Mouse (Mus musculus) lung, adult 2 months (tissue): ENCODE measurements around the gene Tead1. TPM values are rescaled to one million over a fixed set of nuclear protein-coding genes. Genes with fewer than 3 reads are reported as not detected.
A peak's percentile ranks its signal among the peaks of the same experiment; 100 is the strongest.

ENCODE experiments used
- DNase-seq: peaks from one replicate; pipeline ENCODE4 v3.0.0; 2022
- H3K4me1 ChIP-seq: fragments of 200-500 bp; 2 replicates; pipeline ENCODE4 v1.6.1; 2011; ENCODE audit warnings: low read length; ENCODE audit not compliant: control insufficient read depth, insufficient read depth
- H3K4me3 ChIP-seq: fragments of 200-500 bp; replicated peaks from 2 replicates; pipeline ENCODE3; 2011; ENCODE audit warnings: low read depth, mild to moderate bottlenecking, control low read depth, low read length; ENCODE audit errors: extremely low read depth
- CTCF ChIP-seq: fragments of 200-500 bp; IDR thresholded peaks from 2 replicates; pipeline ENCODE4 v1.5.1; 2011; ENCODE audit warnings: mild to moderate bottlenecking, low read length, control low read depth; ENCODE audit not compliant: insufficient read depth
- POLR2A ChIP-seq: fragments of 200-500 bp; IDR thresholded peaks from 2 replicates; pipeline ENCODE4 v1.6.1; 2011; ENCODE audit warnings: low read depth, mild to moderate bottlenecking, control low read depth, low read length, borderline replicate concordance; ENCODE audit errors: extremely low read depth
- WGBS: fragments of 180-500 bp; shearing (Covaris S2); methylation state at CpG from one replicate; pipeline ENCODE4 v1.1.7; 2018; 5-methylcytosine and 5-hydroxymethylcytosine counted together
- polyA plus RNA-seq: library from polyadenylated mRNA; depleted of rRNA; stranded (reverse); fragments of >200 nt; gene quantifications from 2 replicates; pipeline ENCODE4 v1.2.3, GENCODE M21; 2012

Tead1 gene
- polyA plus RNA-seq, 1 experiment: 45.9 TPM

- WGBS: 37% methylated on average over 23 of the region's 23 CpGs
Observed at GRCm38 (mm10) chr7:112684626-112685561, 5.8 kb downstream of the Tead1 start.

GRCm38 (mm10) chr7:112685993-112686392 is 6.9 kb downstream of the Tead1 start:
- Histone ChIP-seq H3K4me1 (peaks cover 3% of the 10 kb centered on the region), H3K4me3 (no peak overlapping the region)
- TF ChIP-seq CTCF (no peak), POLR2A (no peak)
- DNase-seq: no peak
- 78% methylated on average over 3 of the region's 3 CpGs for WGBS

More at GRCm38 (mm10) chr7:112684626-112685561, 5.8 kb downstream of the Tead1 start:
- DNase-seq: no peak
- peaks cover 3% of the 10 kb centered on the region for H3K4me1 ChIP-seq
- H3K4me3 ChIP-seq: no peak overlapping the region
- TF ChIP-seq CTCF: no peak
- TF ChIP-seq POLR2A: no peak

- no peak for DNase-seq
- Histone ChIP-seq H3K4me1 (peaks cover 3% of the 10 kb centered on the region), H3K4me3 (no peak overlapping the region)
- 73% methylated on average over 10 of the region's 10 CpGs for WGBS
- TF ChIP-seq CTCF (no peak), POLR2A (no peak)
Observed at GRCm38 (mm10) chr7:112686586-112686985, 7.5 kb downstream of the Tead1 start.

GRCm38 (mm10) chr7:112688425-112689001 is 9.4 kb downstream of the Tead1 start:
- peaks cover 3% of the 10 kb centered on the region; the same call in 1 of the 2 replicates for H3K4me1 ChIP-seq
- TF ChIP-seq POLR2A: no peak
- no peak for TF ChIP-seq CTCF
- no peak overlapping the region for H3K4me3 ChIP-seq
- 53% methylated on average over 9 of the region's 9 CpGs for WGBS
- no peak for DNase-seq

GRCm38 (mm10) chr7:112690836-112691781 is 12.0 kb downstream of the Tead1 start:
- TF ChIP-seq POLR2A (no peak), CTCF (no peak)
- WGBS: 50% methylated on average over 7 of the region's 7 CpGs
- Histone ChIP-seq H3K4me1 (no peaks in the 10 kb centered on the region; the same call in 1 of the 2 replicates), H3K4me3 (no peak overlapping the region)
- DNase-seq: no peak

- DNase-seq: no peak
- WGBS: 87% methylated on average over 10 of the region's 10 CpGs
- Histone ChIP-seq H3K4me1 (peaks cover 10% of the 10 kb centered on the region), H3K4me3 (no peak overlapping the region)
- no peak for TF ChIP-seq CTCF
- TF ChIP-seq POLR2A: no peak
Observed at GRCm38 (mm10) chr7:112693566-112693965, 14.4 kb downstream of the Tead1 start.

GRCm38 (mm10) chr7:112696777-112697161 is 17.7 kb downstream of the Tead1 start:
- H3K4me3 ChIP-seq: no peak overlapping the region
- WGBS: 16% methylated on average over 4 of the region's 4 CpGs
- peaks cover 10% of the 10 kb centered on the region for H3K4me1 ChIP-seq
- no peak for DNase-seq
- TF ChIP-seq POLR2A: no peak
- TF ChIP-seq CTCF: no peak

GRCm38 (mm10) chr7:112697162-112697841 is 18.2 kb downstream of the Tead1 start:
- Histone ChIP-seq H3K4me1 (peaks cover 10% of the 10 kb centered on the region), H3K4me3 (peak overlapping the region; percentile 26)
- peak; percentile 51 for DNase-seq
- TF ChIP-seq CTCF (no peak), POLR2A (no peak)
- 2% methylated on average over 10 of the region's 10 CpGs for WGBS
